Mouse (Mus musculus) activated CD4-positive, CD25-positive, alpha-beta regulatory T cell (primary cell): ENCODE measurements around the gene Psme2. TPM values are rescaled to one million over a fixed set of nuclear protein-coding genes. Genes with fewer than 3 reads are reported as not detected.

Experiments used
- polyA plus RNA-seq, 2 experiments: library from polyadenylated mRNA; unstranded; fragments of 100-300 nt; shearing (Covaris generic); gene quantifications; one replicate each; pipeline ENCODE4 v1.2.1; 2017

Psme2 gene
- 1,000 to 10,000 TPM; 1,039 to 1,128 TPM for polyA plus RNA-seq

DNA sequence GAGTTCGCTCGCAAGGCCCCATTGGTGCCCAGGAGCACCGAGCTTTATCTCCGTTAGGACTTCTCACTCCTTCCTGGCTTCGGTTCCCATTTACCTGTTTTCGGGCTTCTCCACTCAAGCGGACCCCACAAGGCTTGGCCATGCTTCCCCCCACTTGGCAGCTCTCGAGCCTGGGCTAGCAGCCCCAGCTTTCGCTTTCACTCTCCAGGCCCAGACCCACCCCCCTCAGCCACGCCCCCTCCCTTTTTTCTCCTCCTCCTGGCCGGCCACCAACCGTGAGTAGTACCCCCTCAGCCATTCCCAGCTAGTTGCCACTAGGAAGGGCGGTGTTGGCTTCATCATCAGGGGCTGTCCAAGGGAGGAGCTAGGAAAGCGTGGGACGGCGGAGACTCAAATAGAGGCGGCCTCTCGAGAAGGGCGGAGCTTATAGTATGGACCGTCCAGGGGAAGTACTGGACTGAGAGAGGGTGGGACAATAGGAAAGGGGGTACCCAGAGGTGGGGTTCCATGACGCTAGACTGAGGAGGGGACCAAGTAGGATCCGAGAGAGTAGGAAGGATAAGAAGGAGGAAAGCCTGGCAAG lies at the start of gene Psme2:
TSS of gene Psme2 (minus strand) at position 366 of the 583 bp plus-strand sequence.

DNA sequence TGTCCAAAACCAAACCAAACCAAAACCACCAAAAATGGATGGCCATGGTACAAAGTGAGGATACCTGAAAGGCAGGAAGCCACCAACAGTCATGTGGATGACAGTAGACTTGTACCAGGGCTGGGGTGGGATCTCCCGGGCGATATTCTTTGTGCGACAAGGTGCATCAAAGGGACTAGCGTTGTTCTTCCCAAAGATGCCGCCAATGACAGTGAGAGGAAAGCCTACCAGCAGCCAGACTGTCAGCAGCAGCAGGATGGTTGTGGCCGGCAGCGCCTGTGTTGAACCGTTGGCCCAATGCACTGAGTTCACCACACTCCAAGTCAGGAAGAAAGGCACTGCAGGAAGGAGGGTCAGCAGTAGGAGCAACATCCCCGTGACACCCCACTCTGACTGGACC lies 46.9 kb upstream of the Psme2 start, which contains the start of gene Gm49378:
TSS of gene Gm49378 (minus strand) at position 101 of the 400 bp plus-strand sequence.

DNA sequence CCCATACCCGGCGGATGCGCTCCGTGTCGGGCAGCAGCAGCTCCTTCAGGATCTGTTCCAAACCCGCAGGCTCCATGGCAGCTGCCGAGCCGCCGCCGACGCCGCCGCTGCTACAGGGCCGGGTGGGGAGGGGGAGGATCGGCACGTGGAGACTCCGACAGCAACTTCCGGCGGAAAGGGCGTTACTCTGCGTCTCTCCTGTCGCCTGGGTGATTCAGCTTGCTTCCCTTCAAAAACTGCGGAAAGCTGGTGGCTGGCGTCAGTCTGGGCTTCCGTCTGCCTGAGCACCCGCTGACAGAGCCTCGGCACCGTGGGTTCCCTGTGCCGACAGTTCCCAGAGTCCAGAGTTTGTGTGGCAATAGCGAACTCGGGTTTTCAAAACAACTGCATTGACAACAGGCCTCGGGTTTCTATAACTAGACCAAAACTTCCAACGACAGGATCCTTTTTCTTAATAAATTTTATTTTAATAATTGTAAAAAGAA lies 44.7 kb upstream of the Psme2 start, which contains the start of gene Ipo4:
TSS of gene Ipo4 (minus strand) at position 435 of the 485 bp plus-strand sequence.

DNA sequence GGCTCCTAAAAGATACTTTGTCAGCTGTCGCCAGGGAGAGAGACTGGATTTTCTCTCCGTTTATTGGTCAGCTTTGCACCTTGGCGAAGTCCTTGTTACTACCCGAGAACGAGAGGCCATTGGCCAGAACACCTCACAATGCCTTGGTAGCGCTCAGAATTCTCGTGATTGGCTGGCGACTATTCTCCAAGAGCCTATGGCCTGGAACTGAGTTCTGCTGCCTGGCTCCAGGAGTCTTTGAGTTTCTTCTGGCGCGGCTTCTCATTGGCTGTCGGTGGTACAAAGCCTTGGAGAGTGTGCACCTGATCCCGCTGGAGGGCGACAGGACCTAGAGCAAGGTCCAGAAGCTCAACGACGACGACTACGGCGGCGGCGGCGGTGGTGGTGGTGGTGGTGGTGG lies 26.9 kb upstream of the Psme2 start, which contains the start of gene Rec8:
TSS of gene Rec8 (plus strand) at position 216 of the 400 bp plus-strand sequence.

DNA sequence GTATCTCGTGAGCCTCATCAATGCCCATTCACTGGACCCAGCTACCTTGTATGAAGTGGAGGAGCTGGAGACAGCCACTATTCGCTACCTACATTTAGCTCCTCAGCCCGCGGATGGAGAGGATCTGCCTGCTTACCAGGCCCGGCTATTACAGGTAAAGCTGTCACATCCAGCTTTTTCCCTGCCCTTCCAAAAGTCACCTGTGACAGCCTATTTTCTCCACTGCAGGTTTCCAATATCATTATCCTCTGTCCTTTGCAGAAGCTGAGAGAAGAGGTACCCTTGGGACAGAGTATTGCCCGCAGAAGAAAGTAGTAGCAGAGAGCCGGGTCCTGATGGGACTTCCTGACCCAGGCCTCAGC lies 12.3 kb upstream of the Psme2 start, which contains the start of gene Irf9:
TSS of gene Irf9 (plus strand) at position 301 of the 362 bp plus-strand sequence.

DNA sequence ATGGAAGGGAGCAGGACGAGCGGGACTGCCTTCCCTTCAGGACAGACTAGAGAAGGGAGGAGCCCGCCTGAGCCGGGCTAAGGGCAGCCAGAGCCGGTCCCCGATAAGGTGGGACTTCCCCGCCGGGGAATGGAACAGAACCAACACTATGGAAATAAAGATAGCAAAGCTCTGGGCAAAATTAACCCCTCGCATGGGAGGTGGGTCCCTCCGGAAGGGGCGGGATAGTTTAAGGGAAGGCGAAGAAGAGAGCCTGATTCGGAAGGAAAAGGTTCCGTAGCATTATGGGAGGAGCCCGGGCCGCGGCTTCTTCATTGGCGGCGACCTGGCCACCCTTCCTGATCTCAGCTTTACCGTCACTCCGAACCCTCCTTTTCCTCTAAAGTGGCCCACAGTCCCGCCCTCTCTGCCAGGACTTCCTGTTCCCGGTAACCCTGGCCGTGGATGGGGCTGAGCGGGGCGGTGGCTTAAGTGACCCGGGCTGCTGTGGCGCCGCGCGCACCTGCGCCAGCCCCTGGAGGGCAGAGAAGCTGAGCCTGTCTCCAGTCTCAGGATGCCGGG lies 498 bp upstream of the Psme2 start, which contains the start of gene Rnf31:
TSS of gene Rnf31 (plus strand) at position 378 of the 561 bp plus-strand sequence.

DNA sequence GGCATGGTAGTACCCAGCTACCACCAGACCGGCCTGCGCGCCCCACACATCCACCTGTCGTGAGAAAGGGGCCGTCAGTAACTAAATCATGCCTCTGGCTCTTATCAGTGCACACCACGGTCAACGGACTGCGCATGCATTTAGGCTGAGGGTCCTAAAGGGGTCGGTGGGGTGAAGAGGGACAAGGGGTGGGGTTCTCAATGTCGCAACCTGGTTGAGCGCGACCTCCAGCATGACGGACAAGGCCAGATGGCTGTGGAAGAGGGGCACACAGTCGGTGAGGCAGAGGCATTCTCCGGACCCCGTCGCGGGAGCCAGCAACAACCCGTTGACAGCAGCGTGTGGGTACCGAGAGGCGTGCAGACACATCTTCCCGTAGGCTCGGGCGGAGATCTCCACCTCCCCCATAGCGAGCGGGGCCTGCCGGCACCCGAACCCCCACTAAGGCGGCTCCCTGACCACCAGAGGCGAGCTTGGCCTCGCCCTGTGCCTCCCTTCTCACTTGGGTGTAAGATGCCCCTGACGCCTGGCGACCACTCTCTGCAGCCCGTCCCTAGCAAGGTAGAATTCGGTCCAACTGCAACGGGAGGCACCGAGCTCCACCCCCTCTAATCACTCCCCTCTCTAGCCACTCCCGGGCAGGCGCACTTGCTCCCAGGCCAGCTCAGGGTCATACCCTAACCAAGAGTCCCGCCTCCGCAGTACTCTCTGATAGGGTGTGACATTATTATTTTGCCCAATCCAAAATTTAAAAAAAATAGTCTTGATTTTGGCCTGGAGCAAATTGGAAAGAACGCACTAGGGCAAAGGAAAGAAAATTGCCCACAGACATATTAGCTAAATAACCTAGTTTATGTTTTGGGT lies 6.0 kb downstream of the Psme2 start, which contains the start of gene Emc9:
TSS of gene Emc9 (minus strand) at position 601 of the 864 bp plus-strand sequence.

DNA sequence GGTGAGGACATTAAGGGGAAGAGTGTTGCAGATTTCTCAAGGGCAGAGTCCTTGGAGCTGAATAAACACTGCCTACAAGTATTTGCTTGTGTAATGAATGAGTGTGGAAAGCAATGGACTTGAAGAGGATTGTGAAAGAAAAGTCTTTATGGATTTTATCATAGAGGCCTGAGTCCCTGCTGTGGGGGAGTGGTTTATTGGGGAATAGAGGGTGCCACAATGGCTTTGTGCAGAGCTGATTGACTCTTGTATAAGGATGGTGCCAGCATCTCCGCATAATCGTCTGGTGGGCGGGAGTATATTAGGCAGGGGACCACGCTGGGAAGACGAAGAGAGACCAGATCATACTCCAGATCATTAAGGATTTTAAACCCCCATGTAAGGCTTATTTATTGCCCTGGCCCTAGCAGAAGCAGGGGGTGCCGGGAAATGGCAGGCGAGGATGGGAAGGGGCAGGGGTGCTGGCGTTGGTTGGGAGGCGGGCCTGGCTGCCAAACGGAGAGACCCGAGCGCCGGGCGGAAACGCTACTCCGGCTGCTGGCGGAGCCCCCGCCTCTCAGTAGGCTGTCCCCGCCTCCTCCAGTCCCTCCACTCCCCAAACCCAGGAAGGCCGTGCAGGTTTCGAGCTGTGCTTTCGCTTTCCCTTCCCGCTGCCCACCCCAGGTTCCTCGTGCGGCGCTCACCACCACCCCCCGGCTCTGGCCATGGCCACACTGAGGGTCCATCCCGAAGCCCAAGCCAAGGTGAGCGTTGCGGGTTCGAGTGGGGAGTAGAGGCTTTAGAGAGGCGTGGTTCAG lies 12.8 kb downstream of the Psme2 start, which contains the start of gene Psme1:
TSS of gene Psme1 (plus strand) at position 253 of the 797 bp plus-strand sequence.

DNA sequence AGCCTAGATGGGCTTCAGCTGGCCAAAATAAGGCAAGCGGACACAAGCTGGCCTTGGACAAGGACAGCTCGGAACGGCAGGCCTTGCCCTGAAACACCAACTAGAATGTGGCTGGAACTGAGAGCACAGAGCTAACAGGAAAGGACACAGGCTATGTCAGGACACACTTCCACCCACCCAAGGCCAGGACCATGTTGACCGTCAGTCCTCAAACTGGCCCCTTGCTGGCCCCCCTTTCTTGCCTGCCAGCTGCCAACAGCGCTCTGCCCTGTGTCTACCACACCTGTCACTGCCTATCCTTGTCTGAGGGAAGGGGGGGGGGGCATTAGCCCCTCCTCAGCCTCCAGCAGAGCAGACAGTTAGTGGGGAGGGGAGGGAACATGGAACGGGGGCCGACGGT lies 15.6 kb downstream of the Psme2 start, which contains the start of gene Fitm1:
TSS of gene Fitm1 (plus strand) at position 316 of the 400 bp plus-strand sequence.

DNA sequence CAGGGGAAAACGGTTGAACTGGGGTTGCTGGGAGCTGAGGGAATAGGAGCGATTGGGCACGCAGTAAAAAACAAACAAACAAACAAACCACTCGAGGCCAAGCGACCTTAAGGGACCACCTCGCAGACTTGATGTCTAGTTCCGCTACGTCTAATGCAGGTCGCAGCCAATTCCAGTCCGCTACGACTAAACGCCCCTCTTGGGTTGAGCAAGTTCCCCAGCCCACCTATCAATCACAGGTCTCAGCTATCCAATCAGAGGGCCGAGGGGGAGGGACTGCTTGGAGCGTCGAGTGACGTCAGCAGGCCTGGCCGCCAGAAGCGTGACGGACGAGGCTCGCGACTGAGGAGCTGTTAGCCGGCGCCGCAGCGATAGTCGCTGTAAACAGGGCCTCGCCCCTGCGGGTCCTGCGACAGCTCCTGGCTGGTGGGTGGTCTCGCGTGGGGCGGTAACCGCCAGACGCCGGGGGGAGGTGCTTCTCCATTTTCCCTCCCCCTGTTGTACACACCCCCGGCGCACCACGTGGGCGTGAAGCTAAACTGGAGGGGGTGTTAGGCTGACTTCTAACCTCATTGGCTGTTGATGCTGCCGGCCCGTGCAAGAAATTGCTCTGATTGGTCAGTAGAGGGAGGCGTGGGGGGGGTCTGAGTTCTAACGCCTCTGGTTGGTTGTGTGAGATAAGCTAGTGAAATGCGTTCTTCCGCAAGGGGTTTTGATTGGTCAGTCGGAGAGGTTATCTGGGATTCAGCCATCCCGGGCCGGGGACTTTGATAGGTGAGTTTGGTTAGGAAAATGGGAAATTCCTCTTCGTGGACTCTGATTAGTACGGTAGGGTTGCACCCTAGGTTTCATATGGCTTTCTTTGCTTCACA lies 30.5 kb downstream of the Psme2 start, which contains the start of gene A730061H03Rik:
TSS of gene A730061H03Rik (minus strand) at position 205 of the 872 bp plus-strand sequence.

DNA sequence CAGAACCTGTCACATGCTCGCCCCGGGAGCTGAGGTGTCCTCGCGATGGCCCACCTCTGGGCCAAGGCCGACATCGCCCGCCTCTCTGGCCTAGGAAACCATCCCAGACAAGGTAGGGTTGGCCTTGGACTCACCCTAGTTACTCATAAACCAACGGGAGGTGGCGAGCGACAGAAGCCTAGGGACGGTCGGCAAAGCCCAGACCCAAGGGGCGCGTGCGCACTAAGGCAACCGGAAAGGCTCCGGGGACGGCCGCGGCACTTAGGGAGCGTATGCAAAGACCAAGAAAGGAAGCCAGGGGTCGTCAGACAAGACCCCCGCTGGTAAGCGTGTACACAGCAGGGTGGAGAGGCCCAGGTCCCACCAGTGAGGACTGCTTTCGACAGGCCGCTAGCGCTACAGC lies 31.1 kb downstream of the Psme2 start, which contains the start of gene Dcaf11:
TSS of gene Dcaf11 (plus strand) at position 208 of the 403 bp plus-strand sequence.

GRCm38 (mm10) chr14:55540067-55540786 lies 50.7 kb downstream of the Psme2 start, which contains the start of gene Pck2:
Gene Pck2 (plus strand): TSS chr14:55540266.

Other genes starting within 250 kb of the Psme2 start
- 10 to 100 TPM; 46.9 to 50.3 TPM for gene Dhrs4, start 112.4 kb downstream of the Psme2 start, polyA plus RNA-seq
- 1 to 10 TPM in 1 of 2 experiments, under 1 TPM in 1; 0.97 to 1.0 TPM for gene Carmil3, start 100.5 kb downstream of the Psme2 start, polyA plus RNA-seq
- gene Cpne6, start 80.7 kb downstream of the Psme2 start, polyA plus RNA-seq, result under 1 TPM in 1 of 2 experiments, not detected in 1; 0.75 TPM
- gene Nrl, start 66.1 kb downstream of the Psme2 start, polyA plus RNA-seq, result under 1 TPM; 0.11 to 0.16 TPM
- gene Pck2, start 50.8 kb downstream of the Psme2 start, polyA plus RNA-seq, result 10 to 100 TPM in 1 of 2 experiments, 1 to 10 TPM in 1; 9.6 to 27.7 TPM
- gene Dcaf11, start 31.1 kb downstream of the Psme2 start, polyA plus RNA-seq, result 100 to 1,000 TPM; 127 to 137 TPM
- 1 to 10 TPM; 2.3 to 5.0 TPM for gene A730061H03Rik, start 30.7 kb downstream of the Psme2 start, polyA plus RNA-seq
- gene Fitm1, start 15.5 kb downstream of the Psme2 start, polyA plus RNA-seq, result not detected
- gene Psme1, start 13.0 kb downstream of the Psme2 start, polyA plus RNA-seq, result 1,000 to 10,000 TPM; 1,262 to 1,326 TPM
- 10 to 100 TPM; 29.1 to 38.6 TPM for gene Emc9, start 5.8 kb downstream of the Psme2 start, polyA plus RNA-seq
- 10 to 100 TPM; 30.5 to 62.2 TPM for gene Rnf31, start 595 bp upstream of the Psme2 start, polyA plus RNA-seq
- 100 to 1,000 TPM; 169 to 197 TPM for gene Irf9, start 12.5 kb upstream of the Psme2 start, polyA plus RNA-seq
- 1 to 10 TPM; 2.8 to 5.6 TPM for gene Rec8, start 26.9 kb upstream of the Psme2 start, polyA plus RNA-seq
- 10 to 100 TPM; 31.1 to 45.2 TPM for gene Ipo4, start 44.8 kb upstream of the Psme2 start, polyA plus RNA-seq
- gene Gm49378, start 46.8 kb upstream of the Psme2 start, polyA plus RNA-seq, result 1 to 10 TPM; 1.6 to 2.2 TPM
- gene Tm9sf1, start 52.7 kb upstream of the Psme2 start, polyA plus RNA-seq, result 10 to 100 TPM; 64.4 to 75.6 TPM
- 1 to 10 TPM; 1.3 to 1.6 TPM for gene Tssk4, start 59.1 kb upstream of the Psme2 start, polyA plus RNA-seq
- 100 to 1,000 TPM; 101 to 105 TPM for gene Mdp1, start 69.4 kb upstream of the Psme2 start, polyA plus RNA-seq
- 10 to 100 TPM; 34.4 to 55.8 TPM for gene Gmpr2, start 80.8 kb upstream of the Psme2 start, polyA plus RNA-seq
- 100 to 1,000 TPM; 479 to 482 TPM for gene Nedd8, start 81.0 kb upstream of the Psme2 start, polyA plus RNA-seq
- 10 to 100 TPM; 50.8 to 60.2 TPM for gene Tinf2, start 90.7 kb upstream of the Psme2 start, polyA plus RNA-seq
- under 1 TPM; 0.32 to 0.81 TPM for gene Tgm1, start 122.8 kb upstream of the Psme2 start, polyA plus RNA-seq
- gene Rabggta, start 131.2 kb upstream of the Psme2 start, polyA plus RNA-seq, result 10 to 100 TPM; 57.8 to 79.6 TPM
- 10 to 100 TPM; 39.5 to 63.1 TPM for gene Dhrs1, start 154.6 kb upstream of the Psme2 start, polyA plus RNA-seq
- gene Nop9, start 154.6 kb upstream of the Psme2 start, polyA plus RNA-seq, result 10 to 100 TPM; 38.9 to 45.7 TPM
- not detected for gene Cideb, start 167.3 kb upstream of the Psme2 start, polyA plus RNA-seq
- under 1 TPM; 0.17 to 0.21 TPM for gene Ltb4r2, start 170.3 kb upstream of the Psme2 start, polyA plus RNA-seq
- 10 to 100 TPM; 13.2 to 19.4 TPM for gene Ltb4r1, start 174.8 kb upstream of the Psme2 start, polyA plus RNA-seq
- under 1 TPM; 0.16 to 0.32 TPM for gene Adcy4, start 193.0 kb upstream of the Psme2 start, polyA plus RNA-seq
- gene Ripk3, start 197.8 kb upstream of the Psme2 start, polyA plus RNA-seq, result 100 to 1,000 TPM in 1 of 2 experiments, 10 to 100 TPM in 1; 72.7 to 103 TPM
- gene Nfatc4, start 232.0 kb upstream of the Psme2 start, polyA plus RNA-seq, result not detected